Mouse (Mus musculus): Measurements from ENCODE around the gene Proser3.
A peak's percentile ranks its signal among the peaks of the same experiment; 100 is the strongest.
"Not testable (repeated sequence)": the region's sequence is repeated elsewhere in the genome, so short reads cannot be mapped to it uniquely, and the experiment has no call there.

Proser3 gene

DNA sequence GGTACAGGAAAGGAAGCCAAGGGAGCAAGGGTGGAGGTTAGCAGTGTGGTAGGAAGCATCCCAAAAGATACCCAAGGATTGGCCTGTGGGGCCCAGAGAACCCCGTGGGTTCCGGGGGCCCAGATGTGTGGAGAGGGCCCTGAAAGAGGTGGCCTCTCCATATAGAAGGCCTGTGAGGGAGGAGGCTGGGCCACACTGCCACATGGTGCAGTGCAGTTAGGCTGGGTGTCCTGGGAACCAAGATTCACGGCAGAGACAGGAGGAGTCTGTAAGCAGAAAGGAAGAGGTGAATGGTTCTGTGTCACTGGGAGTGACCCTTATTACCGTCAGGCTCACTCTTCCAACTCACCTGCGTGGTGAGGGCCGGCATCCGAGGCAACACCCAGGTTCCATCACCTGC is 11.5 kb downstream of the Proser3 start:
- no peak for DNase-seq

DNA sequence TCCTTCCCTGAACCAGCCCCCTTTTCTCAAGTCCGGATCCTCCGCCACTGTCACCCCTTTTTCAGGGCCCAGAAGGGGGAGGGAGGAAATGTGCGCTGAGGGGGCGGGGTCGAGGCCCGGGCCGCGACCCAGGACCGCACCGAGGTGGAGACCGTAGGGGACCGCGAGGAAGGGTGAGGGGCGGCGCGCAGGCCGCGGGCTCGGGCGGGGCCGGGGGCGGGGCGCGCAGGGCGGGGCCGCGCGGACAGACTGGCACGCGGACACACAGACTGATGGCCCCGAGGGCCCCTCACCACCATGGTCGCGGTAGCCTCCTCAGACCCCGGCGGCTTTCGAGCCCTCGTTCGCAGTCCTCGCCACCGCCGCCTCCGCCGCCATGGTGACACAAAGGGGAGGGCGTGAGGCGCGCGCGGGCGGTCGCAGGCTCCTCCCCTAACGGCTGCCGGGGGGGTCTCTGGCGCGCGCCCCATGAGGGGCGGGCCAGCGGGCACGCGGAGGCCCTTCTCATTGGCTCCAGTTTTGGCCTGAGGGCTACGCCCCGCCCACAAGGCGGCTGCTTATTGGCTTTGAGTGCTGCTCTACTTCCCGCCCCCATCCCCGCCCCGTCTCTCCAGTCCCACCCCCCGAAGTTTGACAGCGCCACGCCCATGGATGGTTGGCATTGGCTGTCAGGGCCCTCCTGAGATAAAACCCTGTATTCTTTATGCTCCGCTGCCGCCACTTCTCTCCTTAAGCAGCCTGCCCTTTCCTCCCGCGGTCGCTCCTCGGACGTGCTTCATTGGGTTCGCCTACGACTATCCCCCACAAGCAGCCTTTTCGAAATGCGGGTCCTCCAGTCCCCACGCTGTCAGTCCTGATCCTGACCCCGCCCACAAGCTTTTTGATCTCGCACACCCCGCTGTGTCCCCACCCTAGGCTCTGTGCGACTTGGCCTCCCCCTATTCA is 17.2 kb downstream of the Proser3 start, which contains the start of gene Arhgap33:
TSS of gene Arhgap33 (minus strand) at position 428 of the 945 bp plus-strand sequence.
- peak; percentile 98 for DNase-seq

DNA sequence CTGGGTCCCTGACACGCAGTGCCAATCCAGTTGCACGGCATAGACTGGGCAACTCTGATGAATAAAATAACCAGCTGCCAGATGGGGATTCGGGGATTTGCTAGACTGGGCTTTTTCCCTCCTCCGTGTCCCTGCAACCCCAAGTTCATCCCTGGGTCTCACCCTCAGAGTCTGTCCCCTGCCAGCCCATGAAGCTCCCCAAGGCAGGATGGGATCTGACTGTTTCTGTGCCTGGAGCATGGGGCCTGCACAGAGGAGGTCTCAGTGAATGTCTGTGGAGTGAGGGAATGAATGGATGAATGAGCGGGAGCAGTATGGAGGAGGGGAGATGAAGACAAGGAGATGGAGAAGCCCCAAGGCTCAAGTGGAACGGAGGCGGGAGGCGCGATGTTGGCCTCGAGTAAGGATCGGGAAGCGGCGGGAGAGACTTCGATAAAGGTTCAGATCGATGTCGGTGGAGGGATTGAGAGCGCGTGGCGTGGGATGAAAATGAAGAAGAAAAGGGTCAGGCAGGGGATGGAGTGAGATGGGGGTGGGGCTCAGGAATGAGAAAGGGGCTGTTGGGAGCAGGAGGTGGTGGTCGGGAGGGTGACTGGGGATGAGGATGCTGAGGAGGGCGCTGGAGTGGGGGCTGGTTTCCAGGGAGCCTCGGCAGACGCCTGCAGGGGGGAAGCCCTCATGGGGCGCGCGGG is 18.0 kb downstream of the Proser3 start:
- DNase-seq = peak in 1 of 2 experiments; percentile 32

DNA sequence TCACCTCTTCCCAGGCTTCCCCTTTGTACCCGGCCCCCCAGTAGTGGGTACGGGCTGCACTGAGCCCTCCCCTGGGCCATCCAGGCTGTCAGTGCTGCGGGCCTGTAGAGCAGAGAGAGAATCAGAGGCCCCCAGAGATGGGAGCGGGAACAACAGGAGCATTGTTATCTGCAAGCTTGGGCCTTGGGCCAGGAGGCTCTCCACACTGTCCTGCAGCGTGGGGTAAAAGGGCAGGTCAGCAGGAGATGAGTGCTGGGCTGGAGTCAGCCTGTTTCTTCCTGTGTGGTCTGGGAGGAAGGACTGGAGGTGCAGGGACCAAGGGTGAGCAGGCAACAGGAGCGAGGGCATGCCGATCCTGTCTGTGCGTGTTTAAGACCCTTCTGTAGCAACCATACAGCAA is 19.2 kb downstream of the Proser3 start:
- peak; percentile 76 to 90 for DNase-seq

DNA sequence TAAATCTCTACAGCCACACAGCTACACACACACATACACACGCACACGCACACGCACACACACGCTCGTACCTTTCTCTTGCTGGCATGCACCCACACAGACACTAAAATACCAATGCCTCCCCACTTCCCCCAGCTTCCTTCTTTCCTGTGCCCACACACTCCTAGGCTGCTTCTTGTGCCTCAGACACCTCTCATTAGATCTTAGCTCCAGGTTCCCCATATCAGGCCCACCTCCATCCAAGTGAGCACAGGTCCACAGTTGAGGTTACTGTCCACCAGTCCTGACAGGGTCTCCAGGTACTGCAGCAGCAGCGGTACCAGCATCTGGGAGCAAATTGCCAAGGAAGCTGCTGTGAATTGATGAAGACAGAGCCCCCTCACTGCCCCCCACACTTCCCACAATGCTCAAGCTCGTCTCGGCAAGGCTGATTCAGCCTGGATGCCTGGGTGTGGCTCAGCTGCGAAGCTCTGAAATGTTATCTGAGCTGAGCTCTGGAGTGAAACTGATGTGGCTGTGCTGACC is 20.7 kb downstream of the Proser3 start:
- no peak for DNase-seq

DNA sequence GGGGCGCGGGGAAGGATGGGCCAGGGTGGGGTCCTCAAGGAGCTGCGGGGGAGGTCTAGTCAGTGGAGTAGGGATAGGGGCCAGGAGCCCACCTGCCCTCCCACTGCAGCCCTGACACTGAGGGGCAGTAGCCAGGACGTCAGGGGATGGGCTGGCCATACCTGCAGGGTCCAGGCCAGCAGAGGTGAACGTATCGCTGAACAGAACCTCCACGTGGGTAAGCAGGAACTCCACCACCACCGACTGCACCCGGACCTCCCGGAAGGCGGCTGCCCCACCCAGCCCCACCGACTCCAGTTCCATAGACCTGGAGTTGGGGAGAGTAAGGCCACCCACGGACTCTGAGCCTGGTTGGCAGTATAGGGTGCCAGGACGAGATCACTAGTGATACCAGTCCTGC is 25.1 kb downstream of the Proser3 start:
- DNase-seq = no peak

DNA sequence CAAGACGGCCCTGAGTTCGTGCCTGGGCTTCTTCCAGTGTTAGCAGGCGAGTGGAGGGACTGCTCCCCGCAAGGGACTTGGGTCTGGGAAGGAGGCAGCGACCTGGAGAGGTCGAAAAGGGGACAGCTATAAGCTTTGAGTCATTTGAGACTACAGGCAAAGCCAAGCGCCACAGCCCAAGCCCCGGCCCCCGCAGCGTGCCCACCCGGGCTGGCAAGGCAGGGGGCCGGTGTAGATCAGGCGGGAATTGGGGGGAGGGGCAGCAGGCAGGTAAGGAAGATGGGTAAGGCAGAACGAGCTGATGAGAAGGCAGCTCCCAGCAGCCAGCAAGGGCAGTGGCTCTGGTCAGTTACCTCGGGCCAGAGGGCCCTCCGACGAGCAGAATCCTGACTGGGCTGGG is 25.7 kb downstream of the Proser3 start:
- no peak for DNase-seq

DNA sequence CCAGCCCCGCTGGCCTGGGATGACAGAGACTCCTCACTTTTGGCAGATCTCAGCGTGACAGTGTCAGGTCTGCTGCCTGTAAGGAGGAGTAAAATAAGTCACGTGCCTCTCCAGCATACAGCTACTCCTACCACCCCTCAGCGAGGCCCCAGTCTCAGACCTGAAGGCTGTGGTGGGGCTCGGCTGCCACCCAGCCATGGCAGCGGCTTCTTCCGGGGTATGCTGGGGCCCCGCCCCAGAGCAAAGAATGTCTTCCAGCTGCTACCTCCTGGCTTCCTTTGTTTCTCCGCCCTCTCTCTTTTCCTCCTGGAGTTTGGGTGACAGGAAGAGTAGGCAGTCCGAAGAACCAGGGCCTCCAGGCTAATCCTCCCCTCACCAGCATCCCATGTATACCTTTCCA is 26.1 kb downstream of the Proser3 start:
- no peak for DNase-seq

DNA sequence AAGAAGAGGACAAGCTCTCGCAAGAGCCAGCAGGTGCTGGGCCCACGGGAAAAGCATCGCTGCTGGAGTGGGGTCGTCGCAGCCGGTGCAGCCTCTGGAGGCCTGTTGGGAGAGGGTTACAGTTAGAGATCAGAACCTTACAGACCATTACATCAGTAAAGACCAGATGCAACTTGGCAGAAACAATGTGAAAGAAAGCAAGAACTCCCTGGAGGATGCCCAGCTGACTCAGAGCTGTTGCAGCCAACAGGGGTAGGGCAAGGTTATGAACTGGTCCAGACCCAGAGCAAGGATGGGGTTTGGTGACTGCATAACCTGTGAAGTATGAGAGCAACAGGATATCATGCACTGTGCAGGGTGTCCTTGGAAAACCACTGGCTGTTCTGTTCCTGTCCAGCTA is 27.6 kb downstream of the Proser3 start:
- DNase-seq = no peak

DNA sequence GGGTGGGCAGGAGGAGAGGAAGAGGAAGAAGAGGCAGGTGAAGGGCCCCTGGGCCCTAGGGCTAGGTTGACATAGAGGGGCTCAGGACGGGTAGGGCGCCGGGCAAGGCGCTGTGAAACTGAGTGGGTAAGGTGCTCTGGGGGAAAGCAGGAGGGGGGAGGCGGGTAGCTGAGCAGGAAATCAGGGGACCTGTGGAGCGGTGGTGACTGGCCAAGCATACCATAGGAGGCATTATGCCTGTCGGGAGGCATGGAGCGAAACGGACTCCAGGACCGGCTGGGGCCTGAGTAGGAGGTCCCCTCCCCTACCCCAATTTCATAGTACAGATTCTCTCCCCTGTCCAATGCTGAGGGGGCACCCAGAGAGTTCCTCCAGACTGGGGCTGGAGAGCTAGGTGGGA is 29.2 kb downstream of the Proser3 start:
- DNase-seq = no peak

DNA sequence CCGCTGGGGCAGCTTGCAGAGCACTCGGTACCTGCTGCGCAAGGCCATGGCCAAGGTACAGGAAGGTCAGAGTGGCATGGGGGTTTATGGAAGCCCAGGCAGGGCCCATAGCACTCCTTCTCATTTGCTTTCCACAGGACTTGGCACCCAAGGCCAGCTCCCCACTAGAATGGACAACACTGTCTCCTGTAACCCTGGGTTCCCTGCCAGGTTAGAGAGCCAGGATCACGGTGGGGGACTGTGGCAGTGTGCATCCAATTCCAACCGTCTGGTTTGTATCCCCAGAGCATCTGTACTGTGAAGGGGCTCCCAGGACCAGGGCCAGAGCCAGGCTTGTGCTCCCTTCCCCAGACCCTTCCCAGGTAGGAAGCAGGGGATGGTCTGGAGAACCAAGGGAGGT is 31.2 kb downstream of the Proser3 start:
- no peak for DNase-seq

DNA sequence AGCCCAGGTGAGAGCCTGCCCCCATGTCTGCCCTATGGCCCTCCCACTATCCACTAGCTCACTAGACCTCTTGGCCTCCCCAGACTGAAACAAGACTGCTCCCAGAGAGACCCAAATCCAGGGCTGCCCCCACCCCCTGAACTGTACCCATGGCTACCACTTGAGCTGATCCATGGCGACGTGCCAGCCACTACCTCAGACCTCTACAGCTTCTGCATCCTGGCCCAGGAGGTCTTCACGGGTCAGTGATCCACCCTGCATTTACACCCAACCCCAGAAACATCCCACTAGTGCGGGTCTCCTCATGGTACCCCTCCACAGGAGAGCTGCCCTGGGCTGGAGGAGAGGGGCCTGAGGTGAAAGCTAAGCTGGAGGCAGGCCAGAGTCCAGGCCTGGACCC is 31.7 kb downstream of the Proser3 start:
- peak; percentile 48 to 72 for DNase-seq

DNA sequence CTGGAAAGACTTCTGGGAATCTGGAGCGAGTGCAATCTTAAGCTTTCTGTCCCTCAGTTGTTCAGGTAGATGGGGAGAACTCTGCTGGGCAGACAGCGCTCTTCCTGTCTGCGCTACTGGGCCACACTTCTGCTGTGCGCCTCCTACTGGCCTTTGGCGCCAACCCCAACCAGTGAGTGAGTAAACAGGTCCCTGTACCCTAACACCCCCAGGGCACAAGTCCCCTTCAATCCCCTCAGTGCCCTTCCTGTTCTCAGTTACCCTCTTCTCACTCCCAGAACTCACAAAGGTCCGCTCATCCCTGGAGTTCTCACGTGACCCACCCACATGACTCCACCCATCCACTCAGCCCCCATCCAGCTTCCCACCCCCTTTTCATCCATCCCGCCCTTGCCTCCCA is 33.8 kb downstream of the Proser3 start:
- no peak for DNase-seq

DNA sequence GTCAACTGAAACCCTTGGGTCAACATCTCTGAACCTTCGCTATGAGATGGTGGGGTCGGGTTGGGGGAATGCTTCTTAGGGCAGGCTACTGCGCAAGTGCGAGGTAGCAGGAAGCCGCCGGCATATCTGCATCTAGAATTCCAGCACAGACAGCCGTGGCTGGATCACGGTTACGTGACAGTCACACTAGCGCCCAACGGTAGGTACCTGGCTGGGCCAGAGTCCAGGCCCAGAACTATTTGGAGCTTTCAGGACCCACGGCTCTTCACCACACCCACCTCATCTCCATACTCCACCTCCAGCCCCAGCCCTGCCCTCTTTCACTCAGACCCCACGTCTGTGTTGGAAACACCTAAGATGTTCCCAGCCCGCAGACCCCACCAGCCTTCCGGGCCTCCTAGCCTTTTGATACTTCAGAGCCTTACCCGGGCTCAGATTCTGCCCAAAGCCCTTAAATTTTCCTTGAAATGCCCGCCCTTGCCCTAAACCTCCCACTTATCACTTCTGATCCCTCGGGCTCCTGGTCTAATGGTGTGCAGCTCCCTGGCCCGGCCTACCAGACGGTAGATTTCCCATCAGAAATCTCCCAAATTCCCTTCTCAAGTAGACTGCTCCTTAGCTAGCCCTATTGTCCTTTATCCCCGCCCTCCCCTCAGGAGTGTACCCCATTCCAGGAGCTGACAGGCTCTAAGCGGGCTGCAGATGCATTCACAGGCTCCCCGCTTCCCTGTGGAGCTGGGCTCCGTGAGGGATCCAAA is 36.9 kb downstream of the Proser3 start:
- DNase-seq = peak; percentile 36 to 64

DNA sequence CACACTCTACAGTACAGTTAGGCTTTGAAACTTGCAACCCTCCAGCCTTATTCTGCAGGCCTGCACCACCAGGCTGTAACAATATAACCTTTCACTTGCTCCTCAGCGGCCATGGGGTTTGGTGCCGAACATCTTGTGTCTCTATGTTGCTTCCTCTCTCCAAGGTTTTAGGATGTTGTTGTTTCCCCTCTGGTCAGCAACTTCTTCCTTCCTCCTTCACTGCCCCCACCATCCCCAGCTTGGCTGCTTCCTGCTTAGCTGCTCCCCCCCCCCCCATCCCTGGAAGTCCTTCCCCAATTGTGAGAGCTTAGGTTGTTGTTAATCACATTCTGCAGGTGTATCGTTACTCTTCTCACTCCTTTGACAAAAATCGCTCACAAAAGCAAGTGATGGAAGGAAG is 44.0 kb downstream of the Proser3 start:
- DNase-seq = no peak

DNA sequence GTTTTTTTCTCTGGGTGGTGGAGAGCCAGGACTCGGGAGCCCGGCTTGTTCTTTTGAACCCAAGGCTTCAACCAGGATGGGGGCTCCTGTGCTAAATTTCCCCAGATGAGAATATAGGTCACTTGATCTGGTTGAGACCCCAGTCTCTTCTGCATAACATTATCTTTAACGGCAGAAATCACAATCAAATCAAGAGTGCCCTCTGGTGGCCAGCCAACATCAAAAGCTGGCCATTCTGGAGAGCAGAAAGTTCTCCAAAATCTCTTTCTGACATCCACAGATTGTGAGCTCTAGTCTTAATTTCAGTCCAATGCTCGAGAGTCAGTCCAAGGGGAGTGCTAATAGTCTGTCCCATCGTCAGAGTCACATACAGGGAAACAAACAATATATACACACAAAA is 50.9 kb downstream of the Proser3 start:
- not testable (repeated sequence) for DNase-seq

DNA sequence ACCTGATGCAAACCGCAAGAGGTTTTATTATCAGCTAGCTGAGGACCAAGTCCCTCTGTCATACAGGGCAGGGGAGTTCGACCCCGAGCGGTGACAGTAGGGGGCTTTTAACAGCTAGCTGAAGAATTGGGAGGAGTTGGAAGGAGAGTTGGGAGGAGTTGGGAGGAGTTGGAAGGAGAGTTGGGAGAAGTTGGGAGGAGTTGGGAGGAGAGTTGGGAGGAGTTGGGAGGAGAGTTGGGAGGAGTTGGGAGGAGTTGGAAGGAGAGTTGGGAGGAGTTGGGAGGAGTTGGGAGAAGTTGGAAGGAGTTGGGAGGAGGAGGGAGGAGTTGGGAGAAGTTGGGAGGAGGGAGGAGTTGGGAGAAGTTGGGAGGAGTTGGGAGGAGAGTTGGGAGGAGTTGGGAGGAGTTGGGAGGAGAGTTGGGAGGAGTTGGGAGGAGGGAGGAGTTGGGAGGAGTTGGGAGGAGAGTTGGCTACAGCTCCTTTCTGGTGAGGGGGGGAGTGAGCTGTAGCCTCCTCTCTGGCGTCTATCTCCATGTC is 56.5 kb downstream of the Proser3 start:
- peak; percentile 49 to 78 for DNase-seq

DNA sequence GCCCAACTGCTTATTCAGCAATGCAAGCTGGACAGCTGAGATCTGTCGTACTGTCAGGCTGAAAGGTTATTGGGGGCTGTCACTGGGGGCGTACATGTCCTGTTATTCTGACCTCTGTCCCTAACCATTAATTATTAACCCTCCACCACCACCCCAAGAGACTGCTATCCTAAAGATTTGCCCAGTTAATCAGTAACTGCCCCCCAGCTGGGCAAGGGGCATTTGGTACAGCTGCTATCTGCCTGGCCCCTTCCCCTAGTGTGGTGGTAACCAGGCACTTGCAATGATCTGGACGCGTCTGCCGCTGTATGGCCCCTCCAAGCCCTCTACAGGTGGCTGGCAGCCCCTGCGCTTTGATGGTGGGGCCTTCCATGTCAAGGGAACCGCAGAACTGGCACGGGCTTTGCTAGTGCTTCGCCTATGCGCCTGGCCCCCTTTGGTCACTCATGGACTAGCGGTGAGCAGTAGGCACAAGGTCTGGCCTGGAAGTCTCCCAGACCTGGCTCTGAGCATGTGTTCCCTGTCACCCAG is 58.6 kb downstream of the Proser3 start, which contains the start of gene Prodh2:
TSS of gene Prodh2 (plus strand) at position 222 of the 531 bp plus-strand sequence.
- DNase-seq = peak; percentile 61 to 84

DNA sequence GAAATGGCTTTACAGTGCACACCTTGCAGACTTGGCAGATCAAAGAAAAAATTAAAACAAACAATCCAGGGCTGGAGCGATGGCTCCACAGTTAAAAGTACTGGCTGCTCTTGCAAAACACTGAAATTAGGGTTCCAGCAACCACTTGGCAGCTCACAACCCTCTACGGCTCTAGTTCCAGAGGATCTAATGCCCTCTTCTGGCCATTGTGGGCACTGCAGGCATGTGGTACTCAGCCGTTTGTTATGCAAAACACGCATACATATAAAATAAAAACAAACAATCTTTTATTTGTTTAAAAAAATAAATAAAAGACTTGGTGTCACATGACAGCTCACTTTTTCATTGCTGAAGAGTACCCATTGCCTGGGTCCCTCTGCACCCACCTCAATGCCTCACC is 59.3 kb downstream of the Proser3 start:
- peak; percentile 88 to 94 for DNase-seq

DNA sequence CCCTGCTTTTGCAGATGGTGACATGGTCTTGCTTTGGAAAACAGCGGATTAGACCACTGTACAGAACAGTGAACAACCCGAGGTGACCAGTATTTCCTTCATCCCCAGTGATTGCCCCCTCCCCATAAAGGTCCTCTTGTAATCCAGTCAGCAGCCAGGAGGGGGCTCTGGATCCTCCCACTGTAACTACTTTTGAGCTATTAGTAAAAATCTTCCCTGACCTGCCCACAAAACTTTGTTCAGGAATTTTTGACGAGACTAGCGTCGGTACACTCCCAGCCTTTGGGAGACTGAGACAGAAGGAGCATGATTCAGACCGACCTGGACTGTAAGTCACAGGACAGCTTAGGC is 61.2 kb downstream of the Proser3 start:
- DNase-seq = no peak

DNA sequence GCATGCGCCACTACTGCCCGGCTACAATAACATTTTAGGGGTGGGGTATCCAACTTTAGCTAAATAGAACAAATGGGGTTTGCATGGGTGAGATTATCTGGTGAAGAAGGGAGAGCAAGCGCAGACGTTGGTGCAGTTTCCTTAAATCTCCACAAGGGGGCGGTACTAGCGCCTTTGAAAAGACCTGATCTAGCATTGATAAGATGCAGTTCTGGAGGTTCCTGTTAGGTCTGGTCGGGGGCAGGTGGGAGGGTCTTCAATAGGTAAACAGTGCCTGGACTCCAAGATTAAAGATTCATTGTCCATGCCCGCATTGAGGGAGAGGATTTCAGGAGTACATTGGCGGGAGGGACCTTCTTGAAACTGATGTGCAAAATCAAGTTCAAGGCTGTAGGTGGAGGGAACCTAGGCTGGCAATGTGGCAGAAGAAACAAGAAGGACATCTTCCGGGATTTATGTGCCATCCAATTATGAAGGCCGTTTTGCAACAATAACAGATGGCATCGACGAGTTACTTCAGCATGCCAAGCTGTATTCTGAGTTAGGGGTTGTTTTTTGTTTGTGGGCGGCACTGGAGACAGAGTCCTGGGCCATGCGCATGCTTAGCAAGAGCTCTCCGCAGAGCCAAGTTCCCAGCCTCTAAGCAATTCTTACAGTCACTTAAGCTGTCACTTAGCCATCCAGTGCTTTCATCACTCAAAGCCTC is 61.7 kb downstream of the Proser3 start:
- DNase-seq = peak; percentile 44 to 47
